Mouse (Mus musculus) embryonic facial prominence, embryonic 14.5 days (tissue): ENCODE data around the gene Gemin7. TPM values are rescaled to one million over a fixed set of nuclear protein-coding genes. Genes with fewer than 3 reads are reported as not detected.
A peak's percentile ranks its signal among the peaks of the same experiment; 100 is the strongest.

ENCODE experiments used
- ATAC-seq: fragments of 200-750 bp; cut with Nextera tagmentation; 2 replicates; pipeline ENCODE4 v1.8.0; 2017; ENCODE audit warnings: low read depth, moderate number of reproducible peaks, moderate TSS enrichment
- DNase-seq: peaks from one replicate; pipeline ENCODE4 v3.0.0-alpha.2; 2015; ENCODE audit warnings: low spot score
- H3K27ac ChIP-seq: fragments of 300-500 bp; sonication (generic); replicated peaks from 2 replicates; pipeline ENCODE4 v1.5.1; 2014; ENCODE audit warnings: low read depth, mild to moderate bottlenecking, low read length, moderate library complexity
- H3K27me3 ChIP-seq: fragments of 300-500 bp; sonication (generic); replicated peaks from 2 replicates; pipeline ENCODE4 v1.6.1; 2014; ENCODE audit warnings: low read length; ENCODE audit not compliant: control insufficient read depth, insufficient read depth
- H3K36me3 ChIP-seq: fragments of 300-500 bp; sonication (generic); 2 replicates; pipeline ENCODE4 v1.6.1; 2014; ENCODE audit warnings: low read length, mixed read lengths; ENCODE audit not compliant: control insufficient read depth, insufficient read depth
- H3K4me1 ChIP-seq: fragments of 300-500 bp; sonication (generic); 2 replicates; pipeline ENCODE4 v1.6.1; 2014; ENCODE audit warnings: antibody characterized with exemption, low read length; ENCODE audit not compliant: control insufficient read depth, insufficient read depth
- H3K4me2 ChIP-seq: fragments of 300-500 bp; sonication (generic); 2 replicates; pipeline ENCODE4 v1.6.1; 2014; ENCODE audit warnings: low read depth, mild to moderate bottlenecking, low read length, moderate library complexity, mixed read lengths
- H3K4me3 ChIP-seq: fragments of 300-500 bp; sonication (generic); 2 replicates; pipeline ENCODE4 v1.5.1; 2014; ENCODE audit warnings: low read depth, mild to moderate bottlenecking, low read length
- H3K9ac ChIP-seq: fragments of 300-500 bp; sonication (generic); 2 replicates; pipeline ENCODE4 v1.6.1; 2014; ENCODE audit warnings: low read depth, mild to moderate bottlenecking, low read length, moderate library complexity, mixed read lengths
- H3K9me3 ChIP-seq: fragments of 300-500 bp; sonication (generic); 2 replicates; pipeline ENCODE4 v1.6.1; 2016; ENCODE audit warnings: low read length; ENCODE audit not compliant: control insufficient read depth
- WGBS: fragments of 180-500 bp; shearing (Covaris S2); extraction: QIAGEN DNeasy Blood & Tissue Kit; methylation state at CpG from one replicate; pipeline ENCODE4 v1.1.7; 2014; 5-methylcytosine and 5-hydroxymethylcytosine counted together
- polyA plus RNA-seq: library from polyadenylated mRNA; unstranded; fragments of >200 nt; fragmentation: Nextera tagmentation; extraction: Ambion mirVana; gene quantifications from 2 replicates; pipeline ENCODE4 v1.2.1, GENCODE M21; 2014

Gene Gemin7
- polyA plus RNA-seq, 1 experiment from 2014 or later: 142 TPM

DNA sequence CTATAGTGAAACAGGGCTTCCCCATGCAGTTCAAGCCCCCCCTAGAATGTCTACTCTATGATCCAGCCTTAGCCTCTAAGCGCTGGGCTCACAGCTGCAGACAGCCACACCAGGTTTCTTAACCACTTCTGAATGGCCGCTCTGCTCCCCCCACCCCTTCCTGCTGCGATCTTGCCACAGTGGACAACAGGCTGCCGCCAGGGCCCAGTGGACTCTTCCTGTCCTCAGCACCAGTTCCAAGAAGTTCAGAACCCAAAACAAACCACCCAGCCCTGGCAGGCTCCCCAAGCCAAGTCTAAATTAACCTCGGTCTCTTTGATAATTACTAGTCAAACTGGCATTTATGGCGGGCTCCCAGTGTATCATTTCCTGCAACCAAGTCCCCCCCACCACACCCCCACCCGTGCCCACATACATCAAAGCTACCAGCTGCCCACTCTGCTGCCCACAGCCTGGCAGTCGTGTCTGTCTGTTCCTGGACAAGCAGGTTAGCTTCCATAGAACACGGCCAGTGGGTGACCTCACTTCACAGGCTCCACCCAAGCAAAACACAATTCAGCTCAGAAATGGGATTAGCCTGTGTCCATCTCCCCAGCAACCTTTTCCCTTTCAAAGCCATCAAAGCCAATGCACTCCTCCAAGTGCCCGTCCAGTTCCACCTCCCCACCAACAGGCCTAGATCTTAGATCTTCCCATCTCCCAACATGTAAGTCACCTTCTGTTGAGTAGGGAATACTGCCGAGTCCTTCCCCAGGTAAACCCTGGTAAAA is 16.7 kb downstream of the Gemin7 start:
- 0 out of 2 replicates have a peak, but pooled peaks cover 4% of the 10 kb centered on the region for H3K9me3 ChIP-seq
- H3K4me2 ChIP-seq: peak overlapping the region; percentile 98
- WGBS: 21% methylated on average over 11 of the region's 11 CpGs
- H3K36me3 ChIP-seq: peaks cover 22% of the 10 kb centered on the region
- H3K4me1 ChIP-seq: peaks cover 26% of the 10 kb centered on the region
- DNase-seq (peak; percentile 50), ATAC-seq (no peak)
- peak overlapping the region; percentile 94; the same call in 1 of the 2 replicates for H3K27ac ChIP-seq
- H3K9ac ChIP-seq: peak overlapping the region; percentile 97
- H3K27me3 ChIP-seq: no peaks in the 10 kb centered on the region
- H3K4me3 ChIP-seq: peak overlapping the region; percentile 99

DNA sequence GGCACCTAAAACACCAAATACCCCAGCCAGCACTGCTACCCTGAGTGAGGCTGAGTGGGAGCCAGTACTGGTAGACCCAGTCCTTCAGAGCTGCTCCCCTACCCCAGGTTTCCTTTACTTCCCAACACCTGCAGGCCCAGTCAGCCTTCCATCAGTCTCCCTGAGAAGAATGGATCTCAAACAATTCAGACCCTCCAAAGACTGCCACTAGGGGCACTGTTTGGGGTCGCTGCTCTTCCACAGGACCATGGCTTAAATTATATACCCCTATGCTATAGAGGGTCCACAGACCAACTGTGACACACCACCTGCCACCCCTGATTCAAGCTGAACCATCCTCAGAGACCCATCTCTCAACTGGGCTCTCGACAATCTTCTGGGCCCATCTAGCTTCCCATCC is 18.4 kb downstream of the Gemin7 start:
- no peak overlapping the region for H3K27ac ChIP-seq
- H3K9me3 ChIP-seq: no peaks in the 10 kb centered on the region
- no peak overlapping the region for H3K4me2 ChIP-seq
- peaks cover 14% of the 10 kb centered on the region; the same call in 1 of the 2 replicates for H3K36me3 ChIP-seq
- DNase-seq (no peak), ATAC-seq (no peak)
- H3K9ac ChIP-seq: no peak overlapping the region
- H3K27me3 ChIP-seq: no peaks in the 10 kb centered on the region
- H3K4me1 ChIP-seq: peaks cover 26% of the 10 kb centered on the region
- H3K4me3 ChIP-seq: no peak overlapping the region
- WGBS: 55% methylated on average over 2 of the region's 2 CpGs

DNA sequence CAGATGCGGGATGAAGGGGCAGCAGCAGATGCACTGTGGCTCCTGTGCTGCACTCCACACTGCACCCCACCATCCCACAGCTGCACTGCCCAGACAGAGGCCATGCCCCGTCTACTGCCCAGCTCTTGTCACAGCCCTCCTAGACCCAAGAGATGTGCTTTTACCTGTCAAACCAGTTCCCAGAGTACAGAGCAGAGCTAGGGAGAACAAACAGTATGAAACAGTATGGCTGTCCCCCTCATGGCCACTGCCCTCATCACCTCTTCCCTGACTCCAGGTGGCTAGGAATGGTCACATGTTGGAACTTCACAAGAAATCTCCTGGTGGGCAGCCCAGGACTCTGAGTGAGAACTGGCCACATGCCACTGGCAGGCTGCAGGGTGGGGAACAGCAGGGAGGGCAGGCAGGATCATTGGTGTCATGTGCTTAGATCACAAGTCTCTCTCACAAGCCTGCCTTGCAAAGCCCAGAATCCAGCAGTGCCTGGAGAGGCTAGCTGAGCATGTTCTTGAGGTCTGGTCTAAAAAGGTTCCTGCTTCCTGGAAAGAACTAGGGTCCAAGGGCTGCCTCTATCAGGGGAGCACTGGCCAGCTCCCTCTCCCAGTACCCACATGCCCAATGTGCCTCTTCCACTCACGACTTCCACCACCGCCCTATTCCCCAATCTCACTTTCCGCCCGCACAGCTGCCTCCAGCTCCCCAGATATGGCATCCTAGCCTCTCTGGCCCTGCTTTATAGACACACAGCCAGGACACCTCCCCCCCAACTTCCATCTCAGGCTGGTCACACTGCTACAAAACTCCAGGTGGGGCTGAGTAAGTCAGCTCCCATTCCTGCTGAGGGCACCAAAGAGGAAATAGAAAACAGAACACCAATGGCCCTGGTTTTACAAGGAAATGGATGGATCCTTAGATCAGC is 19.2 kb downstream of the Gemin7 start:
- no peaks in the 10 kb centered on the region for H3K9me3 ChIP-seq
- no peaks in the 10 kb centered on the region for H3K27me3 ChIP-seq
- DNase-seq: no peak
- H3K9ac ChIP-seq: no peak overlapping the region
- no peak overlapping the region for H3K27ac ChIP-seq
- peaks cover 26% of the 10 kb centered on the region for H3K4me1 ChIP-seq
- peaks cover 11% of the 10 kb centered on the region for H3K36me3 ChIP-seq
- no peak for ATAC-seq
- H3K4me2 ChIP-seq: no peak overlapping the region
- WGBS: 90% methylated on average over 6 of the region's 6 CpGs
- no peak overlapping the region for H3K4me3 ChIP-seq

DNA sequence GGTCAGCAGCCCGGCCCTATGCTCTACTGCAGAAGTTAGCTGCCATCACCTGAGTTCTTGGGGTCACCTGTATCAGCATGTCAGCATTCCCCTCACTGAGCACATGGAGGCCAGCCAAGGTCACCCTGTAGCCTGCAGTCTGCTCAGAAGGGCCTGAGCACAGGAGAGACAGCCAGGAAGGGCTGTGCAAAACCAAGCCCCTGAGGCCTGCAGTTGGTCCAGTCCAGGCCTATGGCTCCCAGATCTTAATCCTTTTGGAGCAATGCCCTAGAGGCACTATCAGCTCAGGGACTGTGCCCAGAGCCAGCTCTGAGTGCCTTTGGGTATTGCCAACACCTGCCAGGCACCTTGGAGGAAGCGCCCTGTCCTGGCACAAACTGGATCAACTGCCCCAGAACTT is 20.3 kb downstream of the Gemin7 start:
- Histone ChIP-seq H3K4me2 (no peak overlapping the region), H3K4me1 (peaks cover 22% of the 10 kb centered on the region), H3K4me3 (no peak overlapping the region), H3K9ac (no peak overlapping the region), H3K36me3 (peaks cover 19% of the 10 kb centered on the region), H3K27me3 (no peaks in the 10 kb centered on the region), H3K9me3 (no peaks in the 10 kb centered on the region), H3K27ac (no peak overlapping the region)
- no peak for ATAC-seq
- WGBS: 85% methylated on average over 2 of the region's 2 CpGs
- DNase-seq: no peak

DNA sequence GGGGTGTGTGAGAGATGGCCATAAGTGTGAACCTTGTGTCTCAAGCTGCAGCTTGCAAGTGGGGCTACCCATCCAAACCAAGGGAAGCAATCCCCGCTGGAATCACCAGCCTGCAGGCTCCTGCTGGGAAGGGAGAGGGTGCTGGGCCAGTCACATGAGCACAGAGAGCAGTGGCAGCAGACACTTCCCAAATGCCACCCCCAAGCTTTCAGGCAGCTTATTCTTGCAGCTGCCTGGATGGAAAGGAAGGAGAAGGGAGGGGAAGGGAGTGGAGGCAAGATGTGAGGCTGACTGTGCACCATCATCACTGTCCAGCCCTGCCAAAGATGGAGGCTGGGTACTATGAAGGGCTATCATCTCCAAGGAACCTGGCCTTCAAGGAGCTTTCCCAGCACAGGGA is 23.2 kb downstream of the Gemin7 start:
- DNase-seq: no peak
- 71% methylated on average over 1 of the region's 1 CpGs for WGBS
- H3K4me1 ChIP-seq: peaks cover 4% of the 10 kb centered on the region; the same call in 1 of the 2 replicates
- no peaks in the 10 kb centered on the region for H3K27me3 ChIP-seq
- H3K9ac ChIP-seq: peak overlapping the region; percentile 32; the same call in 1 of the 2 replicates
- ATAC-seq: no peak
- H3K36me3 ChIP-seq: peaks cover 20% of the 10 kb centered on the region
- no peak overlapping the region for H3K27ac ChIP-seq
- no peaks in the 10 kb centered on the region for H3K9me3 ChIP-seq
- no peak overlapping the region for H3K4me2 ChIP-seq
- no peak overlapping the region for H3K4me3 ChIP-seq

DNA sequence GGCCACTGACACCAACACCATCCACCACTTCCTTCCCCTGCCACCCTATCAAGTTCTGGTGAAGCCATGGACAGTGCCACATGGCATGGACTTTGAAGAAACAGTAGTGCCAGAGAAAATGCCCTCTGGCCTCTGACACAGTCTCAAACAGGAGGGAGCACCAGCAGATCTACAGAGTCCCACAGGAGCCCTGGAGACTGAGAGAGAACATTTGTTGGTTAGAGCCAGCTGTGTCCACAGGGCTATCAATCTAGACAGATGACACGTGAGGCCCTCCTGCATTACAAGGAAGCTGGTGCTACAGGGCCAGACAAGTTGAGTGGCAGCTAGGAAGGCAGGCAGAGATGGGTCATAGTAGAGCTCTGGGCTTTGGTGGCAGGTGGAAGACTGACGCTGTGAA is 25.0 kb downstream of the Gemin7 start:
- no peak for ATAC-seq
- H3K4me1 ChIP-seq: no peaks in the 10 kb centered on the region

DNA sequence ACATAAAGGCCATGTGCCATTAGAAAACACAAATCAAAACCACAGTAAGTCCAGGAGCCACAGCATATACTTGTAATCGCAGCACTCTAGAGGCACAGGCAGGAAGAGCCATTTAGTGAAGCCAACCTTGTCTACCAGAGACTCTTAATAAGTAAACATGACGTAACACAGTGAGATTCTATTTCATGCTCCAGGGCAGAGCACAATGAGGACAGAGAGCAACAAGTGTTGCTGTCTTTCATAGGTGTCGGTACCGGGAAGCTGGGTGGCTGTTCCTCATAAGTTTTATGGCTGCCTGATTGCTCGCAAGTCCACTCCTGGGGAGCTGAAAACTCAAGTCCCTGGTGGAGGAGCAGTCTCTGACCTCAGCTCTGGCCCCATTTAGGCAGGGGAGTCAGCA is 25.8 kb downstream of the Gemin7 start:
- ATAC-seq: no peak
- no peaks in the 10 kb centered on the region for H3K9me3 ChIP-seq
- peaks cover 20% of the 10 kb centered on the region for H3K36me3 ChIP-seq
- no peaks in the 10 kb centered on the region for H3K4me1 ChIP-seq
- 71% methylated on average over 5 of the region's 5 CpGs for whole genome bisulfite sequencing
- no peak overlapping the region for H3K9ac ChIP-seq
- no peak for DNase-seq
- no peak overlapping the region for H3K27ac ChIP-seq
- H3K4me3 ChIP-seq: no peak overlapping the region
- no peaks in the 10 kb centered on the region for H3K27me3 ChIP-seq
- H3K4me2 ChIP-seq: no peak overlapping the region

More for the DNA sequence above, 25.0 kb downstream of the Gemin7 start:
- Histone ChIP-seq H3K27ac (no peak overlapping the region), H3K4me3 (no peak overlapping the region), H3K9me3 (no peaks in the 10 kb centered on the region), H3K36me3 (peaks cover 20% of the 10 kb centered on the region), H3K9ac (no peak overlapping the region), H3K4me2 (no peak overlapping the region), H3K27me3 (no peaks in the 10 kb centered on the region)
- 56% methylated on average over 2 of the region's 2 CpGs for WGBS
- DNase-seq: peak; percentile 14

DNA sequence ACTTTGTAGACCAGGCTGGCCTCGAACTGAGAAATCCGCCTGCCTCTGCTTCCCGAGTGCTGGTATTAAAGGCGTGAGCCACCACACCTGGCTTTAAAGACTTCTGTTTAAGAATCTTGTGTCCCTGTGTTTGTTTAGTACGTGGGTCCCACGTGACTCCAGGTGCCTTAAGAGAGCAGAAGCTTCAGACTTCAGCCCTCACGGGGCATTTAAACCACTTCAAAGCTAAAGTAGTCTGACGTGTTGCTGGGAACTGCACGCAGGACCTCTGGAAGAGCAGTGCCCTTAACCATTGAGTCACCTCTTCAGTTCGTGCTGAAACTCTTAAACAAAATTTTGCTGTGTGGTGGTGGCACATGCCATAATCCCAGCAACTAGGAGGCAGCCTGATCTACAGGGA is 28.0 kb downstream of the Gemin7 start:
- 84% methylated on average over 10 of the region's 10 CpGs for whole genome bisulfite sequencing
- H3K9me3 ChIP-seq: no peaks in the 10 kb centered on the region
- no peaks in the 10 kb centered on the region for H3K4me1 ChIP-seq
- no peaks in the 10 kb centered on the region for H3K27me3 ChIP-seq
- H3K4me2 ChIP-seq: no peak overlapping the region
- no peak overlapping the region for H3K4me3 ChIP-seq
- H3K9ac ChIP-seq: no peak overlapping the region
- peaks cover 12% of the 10 kb centered on the region for H3K36me3 ChIP-seq
- no peak overlapping the region for H3K27ac ChIP-seq
- DNase-seq: no peak
- no peak for ATAC-seq
